In the genomic region with DNA sequence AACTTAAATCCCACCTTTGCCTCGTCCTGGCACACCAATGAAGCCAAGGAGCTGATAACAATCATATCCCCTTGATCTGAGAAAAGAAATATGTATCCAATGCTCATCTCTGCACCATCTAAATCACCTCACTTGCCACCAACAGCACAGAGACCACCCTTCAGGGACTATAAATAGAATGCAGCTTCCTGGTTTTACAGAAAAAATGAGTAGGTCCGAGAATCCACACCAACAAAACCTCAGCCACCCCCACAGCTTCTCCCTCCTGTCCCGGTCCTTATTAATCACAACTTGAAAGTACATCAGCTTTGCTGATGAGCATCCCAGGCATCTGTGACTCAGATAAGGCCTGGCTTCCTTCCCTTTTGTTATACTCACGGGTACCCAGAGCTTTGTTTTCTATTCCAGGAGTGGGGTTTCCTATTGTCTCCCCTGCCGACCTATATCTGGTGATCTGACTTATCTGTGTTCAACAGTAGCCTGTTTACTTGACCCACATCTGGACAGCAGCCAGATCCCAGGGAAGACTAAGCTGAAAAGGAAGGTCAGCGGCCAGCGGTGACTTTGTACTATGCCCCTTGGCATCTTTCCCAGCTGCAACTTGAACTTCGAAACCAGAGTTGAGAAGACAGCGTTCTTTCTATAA, we compare ENCODE assay signal across 9 mouse cellular contexts. TPM values are rescaled to one million over a fixed set of nuclear protein-coding genes. Genes with fewer than 3 reads are reported as not detected.
DNase-seq lines count a peak whose midpoint lies in the region; ATAC-seq and TF ChIP-seq lines count a peak whose summit lies in the region.
"Had no signal": no experiment of that assay in that cellular context is flagged by ENCODE, and none has a peak within 500 bp of the region (broad histone marks: within the 10 kb centered on the region; RNA-seq: fewer than 3 reads in every experiment).

No protein-coding gene starts in this region.

- no peaks in the 10 kb centered on the region; the same call in none of the 2 replicates for H3K4me1 ChIP-seq in liver, embryonic 11.5 days (replicated peaks; ENCODE audit: control insufficient read depth, insufficient read depth, low read length)
- no peaks in the 10 kb centered on the region for H3K4me1 ChIP-seq in cortical plate, adult 2 months (ENCODE audit: control insufficient read depth, insufficient read depth, low read length)
- peaks cover 27% of the 10 kb centered on the region for H3K4me1 ChIP-seq in liver, embryonic 15.5 days (replicated peaks)

- no peak overlapping the region for H3K9ac ChIP-seq in liver, embryonic 11.5 days (ENCODE audit: low read depth, low read length)
- no peak overlapping the region for H3K9ac ChIP-seq in liver, embryonic 15.5 days

- no peak overlapping the region for H3K4me3 ChIP-seq in liver, embryonic 11.5 days (ENCODE audit: low read depth, low read length)
- H3K4me3 ChIP-seq in cortical plate, adult 2 months (ENCODE audit: insufficient read depth, low read length) = no peak overlapping the region
- H3K4me3 ChIP-seq in liver, embryonic 15.5 days (replicated peaks) = no peak overlapping the region

- H3K9me3 ChIP-seq in liver, embryonic 11.5 days (ENCODE audit: control insufficient read depth, low read length) = no peaks in the 10 kb centered on the region
- no peaks in the 10 kb centered on the region for H3K9me3 ChIP-seq in liver, embryonic 15.5 days (replicated peaks)

- H3K27ac ChIP-seq in liver, embryonic 11.5 days (ENCODE audit: low read depth, low read length) = no peak overlapping the region
- 0 out of 2 replicates have a peak overlapping the region, but pooled peaks have one; percentile 25 for H3K27ac ChIP-seq in cortical plate, adult 2 months (ENCODE audit: insufficient read depth, low read length)
- H3K27ac ChIP-seq in liver, embryonic 15.5 days (replicated peaks) = peak overlapping the region; percentile 48

- H3K27me3 ChIP-seq in liver, embryonic 11.5 days (replicated peaks; ENCODE audit: control insufficient read depth, insufficient read depth, low read length) = no peaks in the 10 kb centered on the region
- H3K27me3 ChIP-seq in liver, embryonic 15.5 days = peaks cover 19% of the 10 kb centered on the region; the same call in 1 of the 2 replicates

- no peak for TF ChIP-seq CTCF in cortical plate, adult 2 months (IDR thresholded peaks at IDR 0.05; ENCODE audit: extremely low read depth, insufficient read depth, low read length)

- H3K4me2 ChIP-seq in liver, embryonic 11.5 days = no peak overlapping the region
- no peak overlapping the region for H3K4me2 ChIP-seq in liver, embryonic 15.5 days

- DNase-seq in liver = peak; percentile 67
- DNase-seq in liver, embryonic 11.5 days (ENCODE audit: low spot score) = no peak
- DNase-seq in heart, postnatal 14 days = peak; percentile 84 to 86
- DNase-seq in testis, postnatal 10 days (ENCODE audit: low spot score) = peak; percentile 79
- DNase-seq in left cerebral cortex, postnatal 25 days (ENCODE audit: low spot score in 2 of 2) = no peak
- no peak for DNase-seq in frontal cortex, adult 2 months (ENCODE audit: extremely low spot score in 1 of 2, low spot score in 1 of 2)

- WGBS in liver, embryonic 11.5 days = 20% methylated on average over 9 of the region's 9 CpGs
- 11% methylated on average over 9 of the region's 9 CpGs for WGBS in liver, embryonic 15.5 days (ENCODE audit: insufficient replicate concordance)

- intact Hi-C loops in heart, postnatal 14 days (cut with DNase I) = no loop called here
- intact Hi-C loops in left cerebral cortex, postnatal 25 days (cut with DNase I) = no loop called here

- ATAC-seq in liver, embryonic 11.5 days (replicated peaks; ENCODE audit: low FRiP score) = no peak; the same call in 1 of the 2 replicates
- peak; percentile 72 for ATAC-seq in liver, embryonic 15.5 days (ENCODE audit: insufficient read depth)

- no peak for TF ChIP-seq POLR2A in cortical plate, adult 2 months (IDR thresholded peaks at IDR 0.05; ENCODE audit: extremely low read depth, insufficient read depth, low read length)

- H3K36me3 ChIP-seq in liver, embryonic 11.5 days (ENCODE audit: control insufficient read depth, insufficient read depth, low read length) = no peaks in the 10 kb centered on the region
- H3K36me3 ChIP-seq in liver, embryonic 15.5 days (replicated peaks) = no peaks in the 10 kb centered on the region

RNA-seq across cellular contexts. Expression of gene Ndel1, which starts 7.0 kb away (rescaled TPM):
- polyA plus RNA-seq in liver, embryonic 11.5 days (2014; fragmentation: Nextera tagmentation; extraction: Ambion mirVana) = 47.8 and 53.9 TPM in 2 replicates
- polyA plus RNA-seq in cortical plate, adult 2 months (2012; rRNA removed) = 102 and 103 TPM in 2 replicates
- 10 to 100 TPM; 56.1 to 59.6 TPM for total RNA-seq in heart, postnatal 14 days (2021)
- 37.6 and 41.7 TPM in 2 replicates for polyA plus RNA-seq in liver, embryonic 15.5 days (2015; fragmentation: Nextera tagmentation; extraction: Ambion mirVana)
- total RNA-seq in left cerebral cortex, postnatal 25 days (2021) = 100 to 1,000 TPM; 102 to 121 TPM
- 99.0 and 114 TPM in 2 replicates for polyA plus RNA-seq in frontal cortex, adult 2 months (2012; rRNA removed)

RNA-seq across cellular contexts. Expression of gene Rnf222, which starts 23.7 kb away (rescaled TPM):
- 0.10 and 0.16 TPM in 2 replicates for polyA plus RNA-seq in liver, embryonic 11.5 days (2014; fragmentation: Nextera tagmentation; extraction: Ambion mirVana)
- polyA plus RNA-seq in cortical plate, adult 2 months (2012; rRNA removed) = 0.04 and 0.06 TPM in 2 replicates
- total RNA-seq in heart, postnatal 14 days (2021) = under 1 TPM in 1 of 2 experiments, not detected in 1; 0.15 TPM
- polyA plus RNA-seq in liver, embryonic 15.5 days (2015; fragmentation: Nextera tagmentation; extraction: Ambion mirVana) = 0.13 TPM in 2 replicates
- not detected for total RNA-seq in left cerebral cortex, postnatal 25 days (2021)
- 0.02 TPM in 1 of 2 replicates, not detected in the other for polyA plus RNA-seq in frontal cortex, adult 2 months (2012; rRNA removed)
- polyA plus RNA-seq: small intestine, adult 2 months had no signal

RNA-seq across cellular contexts. Expression of gene Rpl26, which starts 36.7 kb away (rescaled TPM):
- 1,252 and 1,388 TPM in 2 replicates for polyA plus RNA-seq in liver, embryonic 11.5 days (2014; fragmentation: Nextera tagmentation; extraction: Ambion mirVana)
- polyA plus RNA-seq in cortical plate, adult 2 months (2012; rRNA removed) = 1,839 and 1,926 TPM in 2 replicates
- 100 to 1,000 TPM; 607 to 680 TPM for total RNA-seq in heart, postnatal 14 days (2021)
- polyA plus RNA-seq in liver, embryonic 15.5 days (2015; fragmentation: Nextera tagmentation; extraction: Ambion mirVana) = 434 and 517 TPM in 2 replicates
- total RNA-seq in left cerebral cortex, postnatal 25 days (2021) = 100 to 1,000 TPM; 679 to 691 TPM
- polyA plus RNA-seq in frontal cortex, adult 2 months (2012; rRNA removed) = 1,561 and 1,707 TPM in 2 replicates

Comparison
In these comparisons a context has a peak if more than half of its experiments do, and no peak if none do; other contexts are left out.
1. DNase-seq: peak in liver (single experiment), heart, postnatal 14 days (2 of 2) and testis, postnatal 10 days (single experiment); none in liver, embryonic 11.5 days (single experiment), left cerebral cortex, postnatal 25 days (0 of 2) and frontal cortex, adult 2 months (0 of 2).